Mouse (Mus musculus) lung, embryonic 14.5 days (tissue): ENCODE measurements at regions not wholly inside any gene's neighbourhood (a gene's known extent, or its start where the extent isn't known, plus 50 kb on each side); places are given as distances from the start of the nearest gene placed in this dataset.
"Not testable (repeated sequence)": the region's sequence is repeated elsewhere in the genome, so short reads cannot be mapped to it uniquely, and the experiment has no call there.

ENCODE experiments used
- ATAC-seq: fragments of 200-750 bp; cut with Nextera tagmentation; 2 replicates; pipeline ENCODE4 v1.8.0; 2017; ENCODE audit warnings: mild to moderate bottlenecking, moderate TSS enrichment, moderate library complexity; ENCODE audit not compliant: insufficient read depth
- DNase-seq: peaks from one replicate; pipeline ENCODE4 v3.0.0-alpha.2; 2015
- H3K27ac ChIP-seq: fragments of 300-500 bp; sonication (generic); 2 replicates; pipeline ENCODE4 v1.5.1; 2014; ENCODE audit warnings: low read depth, mild to moderate bottlenecking, moderate library complexity
- H3K27me3 ChIP-seq: fragments of 300-500 bp; sonication (generic); 2 replicates; pipeline ENCODE4 v1.6.1; 2014; ENCODE audit warnings: low read length, control low read depth; ENCODE audit not compliant: insufficient read depth
- H3K36me3 ChIP-seq: fragments of 300-500 bp; sonication (generic); 2 replicates; pipeline ENCODE4 v1.6.1; 2014; ENCODE audit warnings: control low read depth; ENCODE audit not compliant: insufficient read depth
- H3K4me1 ChIP-seq: fragments of 300-500 bp; sonication (generic); 2 replicates; pipeline ENCODE4 v1.6.1; 2014; ENCODE audit warnings: antibody characterized with exemption, control low read depth; ENCODE audit not compliant: insufficient read depth
- H3K4me2 ChIP-seq: fragments of 300-500 bp; sonication (generic); 2 replicates; pipeline ENCODE4 v1.6.1; 2014; ENCODE audit warnings: mild to moderate bottlenecking
- H3K4me3 ChIP-seq: fragments of 300-500 bp; sonication (generic); 2 replicates; pipeline ENCODE4 v1.5.1; 2014; ENCODE audit warnings: low read depth, low read length
- H3K9ac ChIP-seq: fragments of 300-500 bp; sonication (generic); 2 replicates; pipeline ENCODE4 v1.6.1; 2014
- H3K9me3 ChIP-seq: fragments of 300-500 bp; sonication (generic); 2 replicates; pipeline ENCODE4 v1.6.1; 2016; ENCODE audit warnings: low read depth, low read length, control low read depth
- CTCF ChIP-seq: IDR thresholded peaks from 2 replicates; pipeline ENCODE4 v1.5.1; 2016; ENCODE audit warnings: antibody characterized with exemption, low read depth
- WGBS: fragments of 180-500 bp; shearing (Covaris S2); extraction: QIAGEN DNeasy Blood & Tissue Kit; methylation state at CpG from one replicate; pipeline ENCODE4 v1.1.7; 2014; 5-methylcytosine and 5-hydroxymethylcytosine counted together

- Histone ChIP-seq H3K27ac (no peak overlapping the region), H3K36me3 (no peaks in the 10 kb centered on the region), H3K4me1 (no peaks in the 10 kb centered on the region), H3K4me3 (no peak overlapping the region), H3K4me2 (no peak overlapping the region), H3K27me3 (no peaks in the 10 kb centered on the region), H3K9me3 (no peaks in the 10 kb centered on the region), H3K9ac (no peak overlapping the region)
- DNase-seq (no peak), ATAC-seq (no peak)
- 68% methylated on average over 1 of the region's 1 CpGs for WGBS
- no peak for TF ChIP-seq CTCF
These were observed 188.3 kb upstream of the Cntn5 start for GRCm38 (mm10) chr9:11092874-11093273.

GRCm38 (mm10) chr9:11067125-11067524 lies 162.6 kb upstream of the Cntn5 start:
- WGBS: 55% methylated on average over 2 of the region's 2 CpGs
- not testable (repeated sequence) for H3K36me3 ChIP-seq, DNase-seq, H3K27me3 ChIP-seq, H3K4me3 ChIP-seq, H3K27ac ChIP-seq, ATAC-seq, H3K4me2 ChIP-seq, H3K4me1 ChIP-seq, H3K9me3 ChIP-seq, H3K9ac ChIP-seq

GRCm38 (mm10) chr9:11062856-11063255 lies 158.3 kb upstream of the Cntn5 start:
- 79% methylated on average over 1 of the region's 1 CpGs for WGBS
- no peak for TF ChIP-seq CTCF

More at GRCm38 (mm10) chr9:11062856-11063255, 158.3 kb upstream of the Cntn5 start:
- H3K27me3 ChIP-seq: no peaks in the 10 kb centered on the region
- ATAC-seq (no peak), DNase-seq (no peak)
- no peaks in the 10 kb centered on the region for H3K4me1 ChIP-seq
- no peak overlapping the region for H3K4me3 ChIP-seq
- no peak overlapping the region for H3K4me2 ChIP-seq
- no peaks in the 10 kb centered on the region for H3K36me3 ChIP-seq
- H3K9me3 ChIP-seq: no peaks in the 10 kb centered on the region
- H3K9ac ChIP-seq: no peak overlapping the region
- H3K27ac ChIP-seq: no peak overlapping the region
